Mouse (Mus musculus): ENCODE results near the gene Trp53bp1. TPM values are rescaled to one million over a fixed set of nuclear protein-coding genes. Genes with fewer than 3 reads are reported as not detected.

Trp53bp1 gene
- total and polyA plus RNA-seq, 3 experiments: 38.0 to 68.7 (median 55.2) TPM

- dilution Hi-C loops (cut with MboI; ENCODE audit: extremely low pct_ligation_motif_present, extremely low pct_unique_long_range_greater_than_20kb, low sequenced_read_pairs): no loop called here
- peaks cover 22% of the 10 kb centered on the region for H3K27me3 ChIP-seq (replicated peaks)
Observed at GRCm38 (mm10) chr2:121288901-121289729, 17.9 kb upstream of the Trp53bp1 start, which contains the start of gene Map1a. Gene Map1a (plus strand): TSS chr2:121289600.

GRCm38 (mm10) chr2:121287850-121288249 lies 16.6 kb upstream of the Trp53bp1 start:
- TF ChIP-seq NRF1 (IDR thresholded peaks at IDR 0.05; ENCODE audit: low read depth, low read length) (no peak), POLR2A (IDR thresholded peaks at IDR 0.05; ENCODE audit: low read depth, low read length) (no peak), MAX (IDR thresholded peaks at IDR 0.05; ENCODE audit: low read length) (no peak), EP300 (IDR thresholded peaks at IDR 0.05; ENCODE audit: low read length) (no peak), POLR2AphosphoS2 (IDR thresholded peaks at IDR 0.05; ENCODE audit: low read depth, low read length) (no peak)
- dilution Hi-C loops (cut with MboI; ENCODE audit: extremely low pct_ligation_motif_present, extremely low pct_unique_long_range_greater_than_20kb, low sequenced_read_pairs): no loop called here

More at GRCm38 (mm10) chr2:121288901-121289729, 17.9 kb upstream of the Trp53bp1 start, which contains the start of gene Map1a:
- no peak within 1 kb of the TSS for H3K27ac ChIP-seq (ENCODE audit: insufficient read depth, low read depth)
- H3K4me2 ChIP-seq (ENCODE audit: insufficient read depth, low read depth, poor library complexity, severe bottlenecking): peak within 1 kb of the TSS; percentile 86
- H3K9ac ChIP-seq (ENCODE audit: insufficient read depth, low read depth): no peak within 1 kb of the TSS; the same call in 1 of the 2 replicates
- no peaks in the 10 kb centered on the region for H3K79me2 ChIP-seq (replicated peaks; ENCODE audit: control insufficient read depth, extremely low read depth, insufficient read depth, poor library complexity, severe bottlenecking)
- in situ Hi-C loops (cut with MboI; ENCODE audit: low pct_ligation_motif_present, low pct_unique_long_range_greater_than_20kb, low sequenced_read_pairs): no loop called here
- no peaks in the 10 kb centered on the region for H3K36me3 ChIP-seq (replicated peaks in 1 of 2; ENCODE audit: control insufficient read depth in 1 of 2, insufficient read depth in 1 of 2, low read length in 1 of 2)
- DNase-seq (ENCODE audit: extremely low read depth): peak; percentile 95
- no peaks in the 10 kb centered on the region for H3K9me3 ChIP-seq (replicated peaks; ENCODE audit: low read length)
- peaks cover 10 to 35% of the 10 kb centered on the region in 2 experiments for H3K4me1 ChIP-seq (ENCODE audit: control insufficient read depth in 1 of 2, insufficient read depth in 2 of 2)
- peak within 1 kb of the TSS; percentile 57 to 63 (median 61) for H3K4me3 ChIP-seq (replicated peaks in 1 of 3; ENCODE audit: low read depth in 2 of 3, low read length in 2 of 3, poor library complexity in 1 of 3)
- TF ChIP-seq NRF1 (IDR thresholded peaks at IDR 0.05; ENCODE audit: low read depth, low read length) (peak; percentile 74), NELFE (IDR thresholded peaks at IDR 0.05; ENCODE audit: low read depth, low read length) (no peak), E2F4 (IDR thresholded peaks at IDR 0.05; ENCODE audit: insufficient replicate concordance, low read depth, low read length) (peak; percentile 92; the same call in 1 of the 2 replicates), ZNF384 (IDR thresholded peaks at IDR 0.05; ENCODE audit: low read depth, low read length) (no peak), POLR2A (IDR thresholded peaks at IDR 0.05; ENCODE audit: low read depth, low read length) (peak; percentile 53; the same call in 1 of the 2 replicates), MXI1 (IDR thresholded peaks at IDR 0.05; ENCODE audit: low read depth, low read length) (peak; percentile 98), SIN3A (IDR thresholded peaks at IDR 0.05; ENCODE audit: low read length) (peak; percentile 74)

GRCm38 (mm10) chr2:121271928-121272516 lies 815 bp upstream of the Trp53bp1 start:
- DNase-seq (ENCODE audit: extremely low read depth): no peak
- TF ChIP-seq MEF2A (IDR thresholded peaks at IDR 0.05; ENCODE audit: borderline replicate concordance, low read depth, low read length) (peak; percentile 47; the same call in 1 of the 2 replicates), SIN3A (IDR thresholded peaks at IDR 0.05; ENCODE audit: low read length) (peak; percentile 3; the same call in 1 of the 2 replicates), ZNF384 (IDR thresholded peaks at IDR 0.05; ENCODE audit: low read depth, low read length) (no peak), USF1 (IDR thresholded peaks at IDR 0.05; ENCODE audit: low read depth, low read length) (no peak)
- in situ Hi-C loops (cut with MboI; ENCODE audit: low pct_ligation_motif_present, low pct_unique_long_range_greater_than_20kb, low sequenced_read_pairs): no loop called here
- Histone ChIP-seq H3K9me3 (replicated peaks; ENCODE audit: low read length) (no peaks in the 10 kb centered on the region), H3K4me3 (replicated peaks in 1 of 3; ENCODE audit: low read depth in 2 of 3, low read length in 2 of 3, poor library complexity in 1 of 3) (peak overlapping the region; percentile 33 to 84 (median 59)), H3K27me3 (replicated peaks) (no peaks in the 10 kb centered on the region), H3K36me3 (replicated peaks in 1 of 2; ENCODE audit: control insufficient read depth in 1 of 2, insufficient read depth in 1 of 2, low read length in 1 of 2) (peaks cover 24 to 30% of the 10 kb centered on the region in 2 experiments), H3K9ac (ENCODE audit: insufficient read depth, low read depth) (peak overlapping the region; percentile 50; the same call in 1 of the 2 replicates), H3K4me2 (ENCODE audit: insufficient read depth, low read depth, poor library complexity, severe bottlenecking) (peak overlapping the region; percentile 79), H3K4me1 (ENCODE audit: control insufficient read depth in 1 of 2, insufficient read depth in 2 of 2) (peaks cover 10 to 42% of the 10 kb centered on the region in 2 experiments), H3K79me2 (replicated peaks; ENCODE audit: control insufficient read depth, extremely low read depth, insufficient read depth, poor library complexity, severe bottlenecking) (peaks cover 16% of the 10 kb centered on the region), H3K27ac (ENCODE audit: insufficient read depth, low read depth) (no peak overlapping the region)
- dilution Hi-C loops (cut with MboI; ENCODE audit: extremely low pct_ligation_motif_present, extremely low pct_unique_long_range_greater_than_20kb, low sequenced_read_pairs): no loop called here

More at GRCm38 (mm10) chr2:121287850-121288249, 16.6 kb upstream of the Trp53bp1 start:
- Histone ChIP-seq H3K27me3 (replicated peaks) (peaks cover 22% of the 10 kb centered on the region), H3K9me3 (replicated peaks; ENCODE audit: low read length) (no peaks in the 10 kb centered on the region), H3K4me3 (replicated peaks in 1 of 3; ENCODE audit: low read depth in 2 of 3, low read length in 2 of 3, poor library complexity in 1 of 3) (no peak overlapping the region), H3K36me3 (replicated peaks in 1 of 2; ENCODE audit: control insufficient read depth in 1 of 2, insufficient read depth in 1 of 2, low read length in 1 of 2) (no peaks in the 10 kb centered on the region), H3K4me2 (ENCODE audit: insufficient read depth, low read depth, poor library complexity, severe bottlenecking) (no peak overlapping the region), H3K27ac (ENCODE audit: insufficient read depth, low read depth) (no peak overlapping the region), H3K9ac (ENCODE audit: insufficient read depth, low read depth) (no peak overlapping the region), H3K4me1 (ENCODE audit: control insufficient read depth in 1 of 2, insufficient read depth in 2 of 2) (peaks cover 3 to 23% of the 10 kb centered on the region in 2 experiments), H3K79me2 (replicated peaks; ENCODE audit: control insufficient read depth, extremely low read depth, insufficient read depth, poor library complexity, severe bottlenecking) (no peaks in the 10 kb centered on the region)
- no peak for DNase-seq (ENCODE audit: extremely low read depth)
- in situ Hi-C loops (cut with MboI; ENCODE audit: low pct_ligation_motif_present, low pct_unique_long_range_greater_than_20kb, low sequenced_read_pairs): no loop called here
